ENCODE assay signal across 9 mouse cellular contexts in genomic region chr16:34937611-34938010, GRCm38 (mm10).
DNase-seq lines count a peak whose midpoint lies in the region; ATAC-seq and TF ChIP-seq lines count a peak whose summit lies in the region.
"Had no signal": no experiment of that assay in that cellular context is flagged by ENCODE, and none has a peak within 500 bp of the region (broad histone marks: within the 10 kb centered on the region; RNA-seq: fewer than 3 reads in every experiment).

No protein-coding gene starts in this region.

- WGBS in embryonic facial prominence, embryonic 15.5 days: 51% methylated on average over 4 of the region's 4 CpGs
- 52% methylated on average over 4 of the region's 4 CpGs for WGBS in forebrain, embryonic 16.5 days

- no peak for TF ChIP-seq CTCF in left cerebral cortex, adult 2 months (IDR thresholded peaks at IDR 0.05)

- peak overlapping the region; percentile 48 for H3K27ac ChIP-seq in embryonic facial prominence, embryonic 15.5 days (replicated peaks)
- H3K27ac ChIP-seq in left cerebral cortex, adult 2 months: no peak overlapping the region
- no peak overlapping the region for H3K27ac ChIP-seq in forebrain, embryonic 16.5 days (ENCODE audit: low read length)

- intact Hi-C loops in heart, postnatal 36 days (cut with DNase I): no loop called here
- intact Hi-C loops in left cerebral cortex, adult 2 months (cut with DNase I): no loop called here

- H3K9ac ChIP-seq in embryonic facial prominence, embryonic 15.5 days: no peak overlapping the region
- H3K9ac ChIP-seq in forebrain, embryonic 16.5 days (replicated peaks; ENCODE audit: low read depth, low read length): no peak overlapping the region

- peaks cover 33% of the 10 kb centered on the region for H3K4me1 ChIP-seq in embryonic facial prominence, embryonic 15.5 days
- peaks cover 7% of the 10 kb centered on the region for H3K4me1 ChIP-seq in forebrain, embryonic 16.5 days (replicated peaks; ENCODE audit: control insufficient read depth, insufficient read depth, low read length)

- no peak overlapping the region for H3K4me2 ChIP-seq in embryonic facial prominence, embryonic 15.5 days (replicated peaks)
- no peak overlapping the region for H3K4me2 ChIP-seq in forebrain, embryonic 16.5 days (ENCODE audit: low read length)

- DNase-seq in heart, adult 11 months: peak; percentile 98
- DNase-seq in heart, postnatal 36 days: no peak
- DNase-seq in kidney, adult 9 months: peak; percentile 72
- DNase-seq in lung, postnatal 25 days (ENCODE audit: low spot score): peak; percentile 75
- DNase-seq in right cerebral cortex, postnatal 36 days (ENCODE audit: low spot score in 2 of 2): no peak
- no peak for DNase-seq in left cerebral cortex, adult 2 months (ENCODE audit: extremely low spot score in 1 of 2, low spot score in 2 of 2)

- ATAC-seq in embryonic facial prominence, embryonic 15.5 days (ENCODE audit: insufficient number of reproducible peaks, low FRiP score, low TSS enrichment, low read depth): peak; percentile 34; the same call in 1 of the 2 replicates
- ATAC-seq in forebrain, embryonic 16.5 days: no peak

- no peak overlapping the region for H3K4me3 ChIP-seq in embryonic facial prominence, embryonic 15.5 days (replicated peaks)
- H3K4me3 ChIP-seq in left cerebral cortex, adult 2 months: no peak overlapping the region
- no peak overlapping the region for H3K4me3 ChIP-seq in forebrain, embryonic 16.5 days (replicated peaks; ENCODE audit: low read length)

- H3K36me3 ChIP-seq in embryonic facial prominence, embryonic 15.5 days: no peaks in the 10 kb centered on the region
- no peaks in the 10 kb centered on the region for H3K36me3 ChIP-seq in forebrain, embryonic 16.5 days (ENCODE audit: control insufficient read depth, insufficient read depth)
- H3K36me3 ChIP-seq: G1E had no signal

- H3K9me3 ChIP-seq in embryonic facial prominence, embryonic 15.5 days (replicated peaks): no peaks in the 10 kb centered on the region
- H3K9me3 ChIP-seq in forebrain, embryonic 16.5 days (ENCODE audit: control insufficient read depth, low read length): no peaks in the 10 kb centered on the region
- H3K9me3 ChIP-seq: G1E had no signal

- H3K27me3 ChIP-seq in embryonic facial prominence, embryonic 15.5 days: no peaks in the 10 kb centered on the region
- H3K27me3 ChIP-seq in forebrain, embryonic 16.5 days (replicated peaks; ENCODE audit: control insufficient read depth, insufficient read depth, low read length): no peaks in the 10 kb centered on the region

Comparison
In these comparisons a context has a peak if more than half of its experiments do, and no peak if none do; other contexts are left out.
1. DNase-seq: peak in heart, adult 11 months (single experiment), kidney, adult 9 months (single experiment) and lung, postnatal 25 days (single experiment); none in heart, postnatal 36 days (0 of 2), right cerebral cortex, postnatal 36 days (0 of 2) and left cerebral cortex, adult 2 months (0 of 2).